Mouse (Mus musculus) skeletal muscle tissue, adult 2 months (tissue): ENCODE data around the gene Gpx3.
"Not testable (repeated sequence)": the region's sequence is repeated elsewhere in the genome, so short reads cannot be mapped to it uniquely, and the experiment has no call there.

Experiments used
- DNase-seq: peaks from one replicate; pipeline ENCODE4 v3.0.0-alpha.2; 2012; ENCODE audit warnings: low read depth, low spot score

Gene Gpx3

DNA sequence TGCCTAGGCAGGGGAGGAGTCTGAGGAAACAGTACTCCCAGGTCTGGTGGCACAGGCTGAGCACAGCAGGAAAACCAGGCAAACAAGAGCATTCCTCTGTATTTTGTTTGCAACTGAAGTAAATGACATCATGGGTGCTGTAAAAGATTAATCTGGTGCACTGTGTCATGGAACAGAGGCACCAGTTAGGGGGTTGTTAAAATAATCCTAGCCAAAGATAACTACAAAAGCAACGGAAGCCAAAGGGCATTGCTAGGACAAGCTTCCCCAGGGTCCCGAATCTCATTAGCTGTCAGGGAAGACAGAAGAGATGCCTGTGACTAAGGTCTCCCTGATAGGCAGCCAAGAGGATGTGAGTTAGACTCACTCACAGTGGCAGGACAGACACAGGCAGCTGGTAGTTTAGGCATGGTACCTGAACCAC, 21.2 kb upstream of the Gpx3 start:
- no peak for DNase-seq

DNA sequence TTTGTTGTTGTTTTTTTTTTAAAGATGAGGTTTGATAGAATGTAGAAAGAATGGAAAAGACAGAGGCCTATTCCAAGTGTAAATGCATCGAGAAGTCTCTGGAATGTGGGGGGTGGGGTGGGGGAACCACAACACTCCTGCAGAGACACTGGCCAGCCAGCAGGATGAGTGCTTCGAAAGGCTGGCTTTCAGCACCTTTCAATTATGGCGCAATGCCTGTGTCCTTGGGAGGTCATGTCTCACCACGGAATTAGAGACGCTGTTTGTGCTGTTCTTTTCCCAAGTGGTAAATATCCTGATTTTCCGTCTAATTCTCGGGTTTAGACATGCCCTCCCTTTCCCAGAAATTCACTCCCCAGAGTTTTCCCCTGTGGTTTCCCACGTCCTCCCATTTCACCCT, 19.6 kb upstream of the Gpx3 start:
- peak; percentile 84 for DNase-seq

DNA sequence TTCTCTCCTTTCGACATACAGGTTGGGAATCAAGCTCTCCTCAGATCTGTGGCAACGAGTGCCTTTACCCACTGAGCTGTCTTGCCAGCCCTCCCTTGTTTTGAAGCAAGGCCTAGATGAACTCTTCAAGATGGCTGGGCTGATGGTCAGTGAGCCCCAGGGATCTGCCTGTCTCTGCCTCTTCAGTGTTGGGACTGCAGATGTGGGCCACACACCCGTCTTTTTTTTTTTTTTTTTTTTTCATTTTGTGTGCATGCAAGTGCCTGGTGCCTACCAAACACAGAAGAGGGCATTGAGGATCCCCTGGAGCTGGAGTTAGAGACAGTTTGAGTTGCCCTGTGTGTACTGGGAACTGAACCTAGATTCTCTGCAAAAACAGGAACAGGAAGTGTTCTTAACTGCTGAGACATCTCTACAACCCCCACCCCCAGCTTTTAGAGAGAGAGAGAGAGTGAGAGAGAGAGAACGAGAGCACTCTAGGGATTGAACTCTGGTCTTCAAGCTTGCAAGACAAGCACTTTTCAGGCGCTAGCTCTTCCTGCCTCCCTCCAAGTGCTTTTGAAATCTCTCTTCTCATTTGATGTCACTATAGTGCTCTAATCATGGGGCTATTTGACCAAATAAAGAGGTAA, 17.9 kb upstream of the Gpx3 start:
- no peak for DNase-seq

DNA sequence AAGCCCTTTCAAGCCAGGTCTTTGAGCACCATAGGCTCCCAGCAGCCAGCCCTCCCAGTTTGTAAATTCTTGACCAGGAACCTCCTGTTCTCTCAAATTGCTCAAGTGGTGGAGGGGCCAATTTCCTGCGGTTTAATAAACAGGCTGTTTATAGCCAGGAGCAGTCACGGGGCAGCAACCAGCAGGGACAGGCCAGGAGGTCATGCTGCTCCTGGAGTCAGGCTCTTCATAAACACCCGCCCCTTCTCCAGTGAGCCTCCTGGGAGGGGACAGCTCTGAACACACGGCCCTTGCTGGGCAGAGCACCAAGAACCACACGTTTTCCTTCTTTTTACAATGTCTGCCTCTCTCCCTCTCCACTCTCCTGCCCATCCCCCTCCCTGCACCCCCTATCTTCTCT, 17.3 kb upstream of the Gpx3 start:
- peak; percentile 94 for DNase-seq

DNA sequence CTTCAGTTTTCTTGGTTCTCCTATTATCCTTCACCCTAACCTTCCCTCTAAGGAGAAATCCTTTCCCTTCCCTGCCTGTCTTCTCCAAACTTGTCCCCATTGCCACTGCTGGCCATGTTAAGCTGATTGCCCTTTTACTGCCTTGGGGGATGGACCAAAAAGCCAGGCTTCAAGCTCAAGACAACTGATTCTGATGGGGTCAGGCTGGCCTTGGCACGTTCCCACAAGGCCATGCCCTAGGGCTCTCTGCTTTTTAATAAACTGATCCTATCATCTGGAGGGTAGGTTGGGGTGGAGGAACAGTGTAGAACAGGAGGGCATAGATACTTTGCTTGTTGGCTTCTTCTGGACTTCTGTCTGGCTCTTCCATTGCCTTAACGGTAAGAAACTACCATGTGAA, 16.8 kb upstream of the Gpx3 start:
- DNase-seq: no peak

DNA sequence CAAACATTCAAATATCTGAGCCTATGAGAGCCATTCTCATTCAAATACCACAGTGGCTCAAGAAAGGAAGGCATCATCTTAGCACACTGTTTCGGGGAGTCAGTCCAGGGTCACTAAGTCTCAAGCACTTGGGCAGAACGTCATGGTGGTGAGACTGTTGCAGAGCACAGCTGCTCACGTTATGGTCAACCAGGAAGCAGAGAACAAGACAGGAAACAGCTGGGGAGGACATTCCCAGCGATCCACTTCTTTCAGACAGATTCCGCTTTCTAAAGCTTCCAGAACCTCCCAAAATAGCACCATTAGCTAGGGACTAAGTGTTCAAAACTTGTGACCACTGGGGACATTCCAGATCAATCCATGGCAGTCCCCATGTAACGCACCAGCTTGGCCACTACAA, 14.3 kb upstream of the Gpx3 start:
- DNase-seq: no peak

DNA sequence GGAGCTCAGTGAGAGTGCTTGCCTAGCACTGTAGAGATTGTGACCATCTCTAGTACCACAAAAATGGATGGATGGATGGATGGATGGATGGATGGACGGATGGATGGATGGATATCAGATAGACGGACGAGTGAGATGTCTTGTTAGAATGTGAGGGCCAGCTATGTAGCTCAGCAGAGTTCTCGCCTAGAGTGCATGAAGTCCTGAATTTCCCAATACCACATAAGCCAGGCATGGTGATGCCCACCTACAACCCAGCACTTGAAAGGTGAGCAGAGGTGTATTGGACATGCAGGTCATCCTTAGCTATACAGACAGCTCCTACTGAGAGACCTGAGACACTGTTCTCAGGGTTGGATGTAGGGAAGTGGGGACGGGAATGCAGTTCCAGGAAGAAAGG, 10.9 kb upstream of the Gpx3 start:
- no peak for DNase-seq

DNA sequence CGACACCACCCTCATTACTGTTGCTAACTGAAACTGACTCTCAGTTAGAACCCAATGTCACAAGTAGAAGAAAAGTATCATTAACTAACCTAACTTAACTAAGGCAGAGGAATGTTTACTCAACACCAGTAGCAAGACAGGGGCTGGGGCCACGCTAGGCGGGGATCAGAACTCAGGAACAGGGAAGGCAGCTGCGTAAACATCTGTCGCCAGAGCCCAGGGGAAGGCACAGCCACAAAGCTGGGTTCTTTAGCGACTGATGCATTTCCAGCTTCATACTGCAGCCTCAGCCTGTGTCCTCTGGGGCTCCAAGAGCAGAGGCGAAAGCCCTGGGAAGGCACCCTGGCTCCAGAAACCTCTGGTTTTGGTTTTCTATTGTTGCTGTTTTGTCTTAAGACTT, 10.2 kb upstream of the Gpx3 start:
- DNase-seq: no peak

DNA sequence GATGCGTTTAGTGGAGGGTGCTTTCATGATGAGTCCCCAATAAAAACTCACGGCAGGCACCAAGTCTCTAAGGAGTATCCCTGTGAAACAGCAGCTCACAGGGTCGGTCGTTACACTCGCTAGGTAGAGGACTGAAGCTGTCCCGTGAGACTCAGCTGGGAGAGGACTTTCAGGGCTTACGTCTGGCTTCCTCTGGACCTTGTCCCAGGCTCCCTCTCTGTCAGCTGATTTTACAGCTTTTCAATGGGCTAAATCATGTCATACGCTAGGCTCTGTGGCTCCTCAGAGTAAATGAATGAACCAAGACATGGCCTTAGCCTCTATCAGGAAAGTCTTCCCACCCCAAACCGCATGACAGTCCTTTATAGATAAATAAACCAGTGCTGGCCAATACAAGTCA, 7.7 kb upstream of the Gpx3 start:
- no peak for DNase-seq

DNA sequence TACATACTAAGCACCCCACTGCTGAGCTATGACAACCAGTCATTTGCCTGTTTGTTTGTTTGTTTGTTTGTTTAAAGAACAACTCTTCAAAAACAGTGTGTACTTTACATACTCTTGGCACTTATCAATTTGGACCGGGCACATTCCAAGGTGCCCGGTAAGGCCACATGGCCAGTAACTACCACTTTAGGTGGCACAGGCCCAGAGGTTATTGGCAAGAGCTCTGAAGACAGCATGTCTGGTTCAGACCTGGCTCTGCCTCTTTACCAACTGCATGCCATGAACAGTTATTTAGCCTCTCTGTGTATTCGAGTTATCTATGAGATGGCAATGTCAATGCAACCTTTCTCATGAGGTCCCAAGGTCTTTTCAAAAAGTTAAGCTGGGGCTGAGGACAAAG, 5.6 kb upstream of the Gpx3 start:
- DNase-seq: not testable (repeated sequence)

DNA sequence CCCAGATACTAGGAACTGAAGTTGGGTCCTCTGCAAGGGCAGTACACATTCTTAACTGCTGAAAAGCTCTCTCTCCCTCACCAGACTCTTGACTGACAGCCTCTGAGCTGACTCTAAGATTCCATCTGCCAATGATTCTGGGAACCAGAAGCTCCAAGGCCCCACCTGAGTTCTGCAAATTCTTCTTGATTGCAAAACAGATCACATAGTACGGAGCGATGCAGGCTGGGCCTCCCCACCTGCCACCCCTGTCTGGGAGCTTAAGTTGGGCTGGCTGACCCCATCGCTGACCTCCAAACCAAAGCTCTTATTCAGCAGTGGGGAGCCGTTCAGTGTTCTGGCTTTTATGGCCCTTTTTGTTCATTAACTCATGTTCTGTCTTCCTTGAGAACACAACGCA, 4.8 kb upstream of the Gpx3 start:
- DNase-seq: no peak

DNA sequence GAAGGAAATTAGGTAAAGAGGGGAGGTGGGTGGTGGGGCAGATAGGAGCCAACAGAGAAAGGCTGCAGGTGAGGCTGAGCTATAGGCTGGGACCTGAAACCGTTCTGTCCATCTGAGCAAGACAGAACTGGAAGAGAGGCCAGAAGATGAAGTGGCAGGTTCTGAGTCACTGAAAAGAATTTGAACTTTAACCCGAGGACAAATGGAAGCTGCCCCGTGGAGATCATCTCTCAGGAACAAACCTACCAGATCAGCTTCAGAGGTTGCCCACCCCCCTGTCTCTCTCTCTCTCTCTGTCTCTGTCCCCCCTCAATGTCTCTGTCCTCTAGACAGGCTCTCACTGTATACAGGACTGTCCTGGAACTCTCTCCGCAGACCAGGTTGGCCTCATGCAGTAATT, 2.6 kb upstream of the Gpx3 start:
- no peak for DNase-seq

DNA sequence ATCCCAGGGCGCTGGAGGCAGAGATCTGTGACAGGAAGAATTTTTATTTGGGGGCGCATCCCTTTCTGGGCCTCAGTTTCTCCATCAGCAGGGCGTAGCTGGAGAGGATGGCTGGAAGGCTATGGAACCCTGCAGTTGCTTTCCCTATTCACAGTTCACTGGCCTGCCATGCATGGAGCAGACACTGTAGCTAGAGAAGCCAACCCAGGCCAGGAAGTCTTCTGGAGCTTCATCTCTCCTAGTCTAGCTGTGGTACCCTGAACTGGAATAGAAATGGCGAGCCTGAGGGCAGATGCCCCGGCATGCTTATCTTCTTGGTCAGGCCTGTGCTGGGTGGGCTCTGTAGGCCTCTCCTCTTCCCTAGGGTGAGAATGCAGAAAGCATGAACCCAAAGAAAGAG, 1.1 kb downstream of the Gpx3 start:
- no peak for DNase-seq

DNA sequence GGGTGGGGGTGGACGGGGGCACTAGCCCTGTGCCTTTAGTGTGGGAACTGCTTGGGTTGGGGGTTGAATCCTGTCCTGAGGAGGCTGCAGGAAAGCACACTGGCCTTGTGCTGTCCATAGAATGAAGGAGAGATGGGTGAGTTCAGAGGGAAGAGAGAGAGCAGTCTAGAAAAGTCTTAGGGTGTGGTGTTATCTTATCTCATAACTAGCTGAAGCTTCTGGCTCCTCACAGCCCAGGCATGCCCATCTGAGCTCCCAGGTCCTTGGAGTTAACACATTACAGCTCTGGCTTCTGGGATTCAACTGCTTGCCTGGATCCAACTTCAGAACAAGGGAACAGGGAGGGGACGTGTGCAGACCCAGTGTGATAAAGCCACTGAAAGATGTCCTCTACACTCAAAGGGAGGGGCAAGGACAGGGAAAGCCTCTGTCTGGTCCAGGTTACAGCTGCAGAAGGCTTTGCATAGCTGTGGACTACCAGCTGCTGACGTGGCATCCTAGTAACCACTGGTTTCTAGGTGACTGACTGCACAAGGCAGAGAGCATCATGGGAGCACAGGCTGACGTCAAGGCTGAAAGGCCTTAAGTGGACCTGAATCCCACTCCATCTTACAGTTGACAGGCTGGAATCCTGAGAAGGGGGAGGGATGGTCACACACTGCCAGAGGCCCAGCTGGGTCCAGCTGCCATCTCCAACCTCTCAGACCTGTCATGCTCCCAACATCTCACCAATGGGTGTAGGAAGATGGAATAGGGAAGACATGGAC, 1.9 kb downstream of the Gpx3 start:
- no peak for DNase-seq

DNA sequence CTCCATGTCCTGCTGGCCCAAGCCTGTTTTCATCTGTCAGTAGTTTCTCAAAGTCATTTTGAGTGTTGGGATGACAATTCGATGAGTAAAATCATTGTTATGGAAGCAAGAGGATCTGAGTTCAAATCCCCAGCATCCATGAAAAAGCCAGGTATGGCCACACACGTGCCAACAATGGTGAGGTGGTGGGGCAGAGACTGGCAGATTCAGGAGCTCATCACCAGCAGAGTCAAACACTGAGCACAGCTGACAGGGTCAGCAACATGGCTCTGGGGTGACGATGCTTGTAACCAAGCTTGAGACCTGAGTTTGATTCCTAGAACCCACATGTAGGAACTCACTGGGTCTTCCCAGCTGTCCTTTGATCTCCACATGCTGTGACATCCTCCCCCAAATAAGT, 2.8 kb downstream of the Gpx3 start:
- DNase-seq: no peak

DNA sequence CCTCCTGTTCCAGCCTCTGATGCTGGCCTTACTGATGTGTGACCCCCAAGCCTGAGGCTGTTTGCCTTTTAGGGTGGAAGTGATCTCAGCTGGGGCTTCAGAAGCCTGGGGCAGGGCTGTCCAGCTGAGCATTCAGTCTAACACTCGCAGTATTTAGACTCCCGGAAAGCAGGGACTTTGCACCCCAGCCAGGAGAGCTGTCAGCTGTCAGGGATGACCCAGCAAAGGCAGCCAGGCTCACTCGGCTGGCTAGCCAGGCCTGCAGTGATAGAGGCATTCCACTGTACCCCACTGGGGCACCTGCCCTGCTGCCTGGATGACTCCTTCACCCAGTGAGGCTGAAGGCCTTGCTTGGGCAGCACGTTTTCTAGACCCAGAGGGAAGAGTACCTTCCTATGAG, 3.7 kb downstream of the Gpx3 start:
- DNase-seq: no peak

DNA sequence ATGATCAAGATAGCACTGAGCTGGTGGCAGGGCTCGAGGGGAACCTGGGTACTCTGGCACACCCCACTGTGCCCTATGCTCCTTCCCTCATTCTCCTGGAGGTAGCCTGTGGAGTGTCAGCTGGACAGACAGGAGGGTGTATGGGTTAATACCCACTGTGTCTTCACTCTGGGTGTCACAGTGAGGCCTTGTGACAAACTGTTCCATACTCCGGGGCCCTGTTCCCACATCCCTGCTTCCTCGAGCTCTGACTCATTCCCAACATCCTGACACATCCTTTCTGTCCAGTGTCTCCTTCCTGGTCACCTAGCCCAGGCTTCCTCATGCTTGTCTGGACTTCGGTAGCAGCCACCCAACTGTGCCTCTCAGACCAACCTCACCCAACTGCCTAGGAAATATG, 4.2 kb downstream of the Gpx3 start:
- no peak for DNase-seq

DNA sequence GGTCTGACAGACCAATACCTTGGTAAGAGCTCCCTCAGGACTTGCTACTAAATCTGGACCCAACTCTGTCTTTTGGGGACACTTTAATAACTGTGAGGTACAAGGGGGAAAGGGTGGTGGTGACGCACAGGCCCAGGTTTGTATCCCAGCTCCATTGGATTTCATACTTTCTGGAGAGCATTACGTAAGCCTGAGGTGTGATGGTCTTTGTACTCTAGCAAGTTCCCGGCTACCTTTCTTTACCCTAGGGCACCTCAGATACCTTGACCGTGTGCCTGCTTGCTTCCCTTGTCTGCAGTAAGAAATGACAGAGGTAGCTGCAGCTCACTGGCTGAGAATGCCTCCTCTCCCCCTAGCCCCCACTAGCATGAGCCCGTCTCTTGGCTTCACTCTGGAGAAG, 5.0 kb downstream of the Gpx3 start:
- no peak for DNase-seq

DNA sequence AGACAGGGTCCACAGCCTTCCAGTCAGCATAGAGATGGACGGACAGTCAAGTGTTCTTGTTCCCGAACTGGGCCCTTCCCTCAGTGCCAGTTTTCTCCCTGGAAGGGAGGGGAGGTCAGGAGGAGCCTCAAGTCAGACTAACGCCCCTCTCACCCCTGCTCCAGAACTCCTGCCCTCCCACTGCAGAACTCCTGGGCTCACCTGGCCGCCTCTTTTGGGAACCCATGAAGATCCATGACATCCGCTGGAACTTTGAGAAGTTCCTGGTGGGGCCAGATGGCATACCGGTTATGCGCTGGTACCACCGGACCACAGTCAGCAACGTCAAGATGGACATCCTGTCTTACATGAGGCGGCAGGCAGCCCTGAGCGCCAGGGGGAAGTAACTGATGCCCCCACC, 7.0 kb downstream of the Gpx3 start:
- no peak for DNase-seq

DNA sequence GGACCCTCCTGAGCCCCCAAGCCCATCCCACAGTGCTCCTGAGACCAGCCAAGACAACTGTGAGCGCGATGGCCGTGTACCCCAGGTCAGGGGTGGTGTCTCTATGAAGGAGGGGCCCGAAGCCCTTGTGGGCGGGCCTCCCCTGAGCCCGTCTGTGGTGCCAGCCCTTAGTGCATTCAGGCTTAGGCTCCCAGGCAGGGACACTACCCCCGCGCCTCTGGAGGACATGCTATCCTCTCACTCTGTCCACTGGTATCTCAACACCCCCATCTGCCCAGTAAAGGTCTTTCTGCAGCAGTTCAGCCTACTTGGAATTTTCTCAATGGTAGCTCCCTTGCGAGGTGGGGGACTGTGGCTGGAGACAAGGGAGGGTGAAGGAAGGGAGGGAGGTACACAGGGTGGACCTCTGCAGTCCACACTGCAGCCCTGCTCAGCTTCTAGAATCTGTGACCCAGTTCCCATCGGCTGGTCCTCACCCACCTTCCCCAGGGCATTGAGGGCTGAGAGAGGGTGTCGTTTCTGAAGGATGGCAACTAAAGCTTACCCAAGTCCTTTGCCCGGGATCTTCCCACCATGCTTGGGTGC, 7.9 kb downstream of the Gpx3 start:
- DNase-seq: no peak

DNA sequence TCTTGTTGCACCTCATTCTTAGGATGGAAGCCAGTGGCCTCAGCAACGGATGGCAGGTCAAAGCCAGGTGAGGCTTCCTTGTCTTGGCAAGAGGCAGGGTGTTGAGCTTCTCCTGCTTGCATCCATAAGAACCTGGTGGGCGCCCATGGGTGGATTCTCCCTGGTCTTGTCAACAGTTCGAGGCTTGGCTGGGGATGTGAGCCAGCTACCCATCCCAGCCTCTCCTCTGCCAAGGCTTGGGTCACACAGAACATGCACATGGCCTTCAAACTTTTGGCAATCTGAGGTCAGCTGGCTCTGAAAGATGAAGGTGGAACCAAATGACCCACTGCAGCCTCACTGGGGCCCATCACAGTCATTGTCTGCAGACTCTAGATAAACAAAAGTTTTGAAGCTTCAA, 8.9 kb downstream of the Gpx3 start:
- no peak for DNase-seq

DNA sequence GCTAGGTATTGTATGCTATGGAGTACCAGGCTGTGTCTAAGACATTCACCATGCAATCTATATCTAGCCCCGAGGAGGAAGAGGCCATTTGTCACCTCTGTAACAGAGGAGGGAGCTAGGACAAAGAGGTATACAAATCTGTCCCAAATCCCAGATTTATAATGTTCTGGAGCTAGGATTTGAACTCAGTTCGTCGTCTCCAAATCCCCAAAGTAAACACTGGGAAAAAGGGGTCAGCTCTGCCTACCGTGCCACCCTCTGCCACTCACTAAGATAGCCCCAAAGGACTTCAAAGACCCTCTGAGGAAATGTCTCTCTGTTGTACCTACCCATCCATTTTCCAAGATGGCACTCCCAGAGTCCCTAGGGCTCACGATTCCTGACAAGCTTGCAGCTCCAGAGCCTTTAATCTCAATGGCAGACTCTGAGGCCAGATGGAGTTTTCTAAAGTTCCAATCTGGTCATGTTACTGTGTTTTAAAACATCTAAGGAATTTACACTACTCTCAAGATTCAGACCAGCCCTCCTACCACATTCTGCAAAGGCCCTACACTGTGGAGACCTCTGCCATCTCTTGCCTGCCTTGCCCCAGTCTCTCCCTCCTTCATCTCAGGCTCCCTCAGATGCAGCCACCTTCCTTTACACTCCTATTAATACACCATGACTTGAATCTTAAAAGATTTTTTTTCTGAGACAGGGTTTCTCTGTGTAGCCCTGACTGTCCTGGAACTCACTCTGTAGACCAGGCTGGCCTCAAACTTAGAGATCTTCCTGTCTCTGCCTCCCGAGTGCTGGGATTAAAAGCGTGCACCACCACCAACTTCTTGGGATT, 9.6 kb downstream of the Gpx3 start:
- DNase-seq: no peak
